Comparison of ENCODE assay signal across 8 mouse cellular contexts in the genomic region with DNA sequence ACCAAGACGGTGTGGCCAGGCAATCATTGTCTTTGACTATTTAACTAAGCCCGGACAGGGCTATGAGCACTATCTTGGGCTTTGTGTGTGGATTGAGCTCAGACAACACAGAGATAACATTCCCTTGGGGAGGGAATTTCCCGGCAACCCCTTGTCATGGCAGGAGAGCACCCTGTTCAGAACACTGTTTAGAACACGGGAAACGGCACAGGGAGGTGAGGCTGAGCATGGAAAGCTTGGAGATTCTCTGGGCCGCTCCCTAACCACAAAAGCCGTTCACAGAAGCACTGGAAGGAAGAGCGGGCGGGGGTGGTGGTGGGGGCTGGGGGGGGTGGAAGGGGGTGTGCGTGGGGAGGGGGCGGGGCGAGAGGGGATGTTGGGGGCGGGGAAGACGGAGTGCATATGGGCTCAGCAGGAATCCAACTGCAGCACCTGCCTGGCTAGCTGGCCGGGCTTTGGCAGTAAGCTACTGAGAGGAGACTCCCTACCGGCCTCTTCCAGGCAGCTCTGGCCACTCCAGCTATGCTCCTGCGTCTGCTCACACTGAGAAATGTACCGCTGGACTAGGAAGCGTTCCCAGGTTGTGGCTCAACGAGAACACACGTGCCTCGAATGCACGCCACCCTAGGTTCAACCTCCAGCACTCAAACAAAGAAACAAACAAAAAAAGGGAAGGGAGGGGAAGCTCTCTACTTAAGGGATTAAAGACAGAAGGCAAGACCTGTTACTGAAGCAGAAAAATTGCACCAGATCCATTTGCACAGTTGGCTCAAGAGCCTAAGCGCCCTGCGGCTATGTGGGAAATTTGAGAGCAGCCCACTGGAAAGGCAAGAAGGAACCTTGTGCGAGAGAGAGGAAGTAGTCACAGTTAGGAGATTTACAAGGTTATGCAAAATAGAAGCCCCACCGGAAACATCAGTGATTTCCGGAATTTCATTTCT. TPM values are rescaled to one million over a fixed set of nuclear protein-coding genes. Genes with fewer than 3 reads are reported as not detected.
DNase-seq lines count a peak whose midpoint lies in the region; TF ChIP-seq lines count a peak whose summit lies in the region.

No protein-coding gene starts in this region.

- peak overlapping the region; percentile 36 for H3K4me3 ChIP-seq in testis, adult 2 months (ENCODE audit: control insufficient read depth, low read depth, low read length)

- no peaks in the 10 kb centered on the region for H3K36me3 ChIP-seq in testis, adult 2 months (ENCODE audit: control insufficient read depth, insufficient read depth, low read length)

- peak overlapping the region; percentile 54 for H3K27ac ChIP-seq in testis, adult 2 months (ENCODE audit: control insufficient read depth, insufficient read depth, low read depth, low read length)

- intact Hi-C loops in left cerebral cortex, postnatal 14 days (cut with DNase I): loop anchor here (1.0 to 10.0 kb wide), 4 partner anchors 31 to 757 kb away; partner anchors contain the start of gene Calm1

- no peak; the same call in 1 of the 2 replicates for TF ChIP-seq POLR2A in testis, adult 2 months (IDR thresholded peaks at IDR 0.05; ENCODE audit: control insufficient read depth, low read depth, low read length)

- no peak for TF ChIP-seq CTCF in testis, adult 2 months (IDR thresholded peaks at IDR 0.05; ENCODE audit: control insufficient read depth, insufficient read depth, insufficient replicate concordance, low read depth, low read length)

- DNase-seq in testis, postnatal 14 days (ENCODE audit: low spot score): no peak
- peak; percentile 74 to 77 for DNase-seq in cerebellum, postnatal 36 days
- peak; percentile 24 to 28 for DNase-seq in heart, adult 9 months (ENCODE audit: low spot score in 2 of 2)
- DNase-seq in kidney, adult 9 months: peak; percentile 36
- DNase-seq in lung, postnatal 10 days: peak; percentile 32
- peak; percentile 90 for DNase-seq in retina, postnatal 1 day
- no peak for DNase-seq in left cerebral cortex, postnatal 14 days (ENCODE audit: low spot score in 2 of 2)

- H3K4me1 ChIP-seq in testis, adult 2 months (ENCODE audit: control insufficient read depth, insufficient read depth, low read length): peaks cover 11% of the 10 kb centered on the region

- H3K27me3 ChIP-seq in testis, adult 2 months (ENCODE audit: control insufficient read depth, insufficient read depth, low read length): no peaks in the 10 kb centered on the region

RNA-seq across cellular contexts. Expression of gene Nrde2, which starts 8.7 kb away (rescaled TPM):
- polyA plus RNA-seq in testis, adult 2 months (2012; rRNA removed): 7.0 and 8.1 TPM in 2 replicates
- total RNA-seq in left cerebral cortex, postnatal 14 days (2021): 10 to 100 TPM; 15.0 to 15.5 TPM

RNA-seq across cellular contexts. Expression of gene Calm1, which starts 31.0 kb away (rescaled TPM):
- polyA plus RNA-seq in testis, adult 2 months (2012; rRNA removed): 331 and 365 TPM in 2 replicates
- total RNA-seq in left cerebral cortex, postnatal 14 days (2021): 1,000 to 10,000 TPM; 2,240 to 2,371 TPM

RNA-seq across cellular contexts. Expression of gene Psmc1, which starts 58.2 kb away (rescaled TPM):
- polyA plus RNA-seq in testis, adult 2 months (2012; rRNA removed): 31.7 and 33.7 TPM in 2 replicates
- 100 to 1,000 TPM; 191 to 192 TPM for total RNA-seq in left cerebral cortex, postnatal 14 days (2021)

Comparison
In these comparisons a context has a peak if more than half of its experiments do, and no peak if none do; other contexts are left out.
1. DNase-seq: peak in cerebellum, postnatal 36 days (2 of 2), heart, adult 9 months (2 of 2), kidney, adult 9 months (single experiment), lung, postnatal 10 days (single experiment) and retina, postnatal 1 day (single experiment); none in testis, postnatal 14 days (single experiment) and left cerebral cortex, postnatal 14 days (0 of 2).